Comparison of ENCODE assay signal across 11 mouse cellular contexts in the genomic region with DNA sequence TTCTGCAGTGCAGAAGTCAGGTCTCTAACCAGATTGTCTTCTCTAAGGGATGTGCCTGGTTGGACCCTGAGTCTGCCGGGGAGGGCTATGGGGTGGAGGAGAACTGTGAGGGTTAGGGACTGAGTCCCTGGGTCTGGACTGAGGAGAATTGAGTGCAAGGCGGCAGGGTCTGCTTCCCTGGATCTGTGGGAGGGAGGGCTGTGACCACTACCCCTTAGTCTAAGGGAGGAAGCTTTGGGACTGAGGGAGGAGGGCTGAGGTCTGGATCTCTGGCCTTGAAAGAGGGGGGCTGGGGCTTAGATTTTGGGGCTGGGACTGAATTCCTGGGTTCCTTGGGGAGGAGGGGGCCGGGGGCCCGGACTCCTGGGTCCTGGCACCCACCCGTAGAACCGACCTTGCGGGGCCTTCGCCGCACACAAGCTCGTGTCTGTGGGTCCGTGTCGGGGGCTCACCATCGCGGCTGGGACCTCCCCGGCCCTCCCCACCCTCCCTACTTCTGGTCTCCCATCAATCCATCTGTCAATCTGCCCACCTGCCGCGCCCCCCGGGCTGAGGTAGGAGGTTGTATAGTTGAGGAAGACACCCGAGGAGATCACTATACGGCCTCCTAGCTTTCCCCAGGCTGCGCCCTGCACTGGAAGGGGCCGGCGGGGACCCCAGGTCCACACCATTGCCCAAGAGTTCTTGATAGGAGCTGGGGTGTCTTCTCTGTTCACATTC. TPM values are rescaled to one million over a fixed set of nuclear protein-coding genes. Genes with fewer than 3 reads are reported as not detected.
DNase-seq lines count a peak whose midpoint lies in the region; ATAC-seq lines count a peak whose summit lies in the region.
"Had no signal": no experiment of that assay in that cellular context is flagged by ENCODE, and none has a peak within 500 bp of the region (broad histone marks: within the 10 kb centered on the region; RNA-seq: fewer than 3 reads in every experiment).

No protein-coding gene starts in this region.

- no peak for ATAC-seq in kidney, embryonic 16.5 days (ENCODE audit: low FRiP score, low TSS enrichment)
- ATAC-seq in hindbrain, embryonic 11.5 days (ENCODE audit: low FRiP score), result no peak
- no peak for ATAC-seq in midbrain, embryonic 14.5 days (ENCODE audit: low FRiP score, low TSS enrichment)
- ATAC-seq: Patski had no signal

- H3K4me1 ChIP-seq in kidney, embryonic 16.5 days (ENCODE audit: insufficient read depth, low read length), result peaks cover 55% of the 10 kb centered on the region
- H3K4me1 ChIP-seq in hindbrain, embryonic 11.5 days (replicated peaks; ENCODE audit: control insufficient read depth, insufficient read depth, low read length), result peaks cover 15% of the 10 kb centered on the region
- H3K4me1 ChIP-seq in midbrain, embryonic 14.5 days (ENCODE audit: control insufficient read depth, insufficient read depth, low read length), result peaks cover 51% of the 10 kb centered on the region

- no peak for DNase-seq in kidney, postnatal 14 days
- peak; percentile 13 for DNase-seq in cerebellum, postnatal 36 days
- DNase-seq in hindbrain, embryonic 11.5 days (ENCODE audit: low spot score), result no peak
- DNase-seq in midbrain, embryonic 14.5 days, result no peak
- DNase-seq in B cell, adult 2 months, result no peak
- DNase-seq in retina, postnatal 1 day, result no peak
- no peak for DNase-seq in layer of hippocampus, adult 18-20 months (ENCODE audit: low spot score in 2 of 2)

- H3K36me3 ChIP-seq in kidney, embryonic 16.5 days (ENCODE audit: insufficient read depth, low read length), result peaks cover 8% of the 10 kb centered on the region; the same call in 1 of the 2 replicates
- peaks cover 8% of the 10 kb centered on the region; the same call in 1 of the 2 replicates for H3K36me3 ChIP-seq in hindbrain, embryonic 11.5 days (ENCODE audit: control insufficient read depth, insufficient read depth, low read length)
- peaks cover 28% of the 10 kb centered on the region for H3K36me3 ChIP-seq in midbrain, embryonic 14.5 days (ENCODE audit: control insufficient read depth, insufficient read depth, low read length)

- 20% methylated on average over 23 of the region's 23 CpGs for WGBS in kidney, embryonic 16.5 days
- 54% methylated on average over 23 of the region's 23 CpGs for WGBS in hindbrain, embryonic 11.5 days
- 53% methylated on average over 23 of the region's 23 CpGs for WGBS in midbrain, embryonic 14.5 days

- peak overlapping the region; percentile 71 for H3K4me2 ChIP-seq in kidney, embryonic 16.5 days (replicated peaks; ENCODE audit: low read depth, low read length)
- H3K4me2 ChIP-seq in hindbrain, embryonic 11.5 days (replicated peaks; ENCODE audit: low read depth, low read length), result peak overlapping the region; percentile 80
- H3K4me2 ChIP-seq in midbrain, embryonic 14.5 days (ENCODE audit: low read length), result peak overlapping the region; percentile 93

- H3K27me3 ChIP-seq in kidney, embryonic 16.5 days (ENCODE audit: insufficient read depth, low read length), result no peaks in the 10 kb centered on the region
- H3K27me3 ChIP-seq in hindbrain, embryonic 11.5 days (ENCODE audit: control insufficient read depth, insufficient read depth, low read length), result no peaks in the 10 kb centered on the region
- no peaks in the 10 kb centered on the region for H3K27me3 ChIP-seq in midbrain, embryonic 14.5 days (ENCODE audit: control insufficient read depth, insufficient read depth, low read length)
- H3K27me3 ChIP-seq: Patski had no signal

- H3K9me3 ChIP-seq in kidney, embryonic 16.5 days (ENCODE audit: low read length), result no peaks in the 10 kb centered on the region
- H3K9me3 ChIP-seq in hindbrain, embryonic 11.5 days (ENCODE audit: control insufficient read depth, low read length), result no peaks in the 10 kb centered on the region
- no peaks in the 10 kb centered on the region for H3K9me3 ChIP-seq in midbrain, embryonic 14.5 days (ENCODE audit: control insufficient read depth, low read length)
- H3K9me3 ChIP-seq: megakaryocyte, embryonic 14.5 days had no signal

- H3K4me3 ChIP-seq in kidney, embryonic 16.5 days (ENCODE audit: low read length), result peak overlapping the region; percentile 69
- H3K4me3 ChIP-seq in hindbrain, embryonic 11.5 days (ENCODE audit: low read depth, low read length), result peak overlapping the region; percentile 56
- H3K4me3 ChIP-seq in midbrain, embryonic 14.5 days (replicated peaks; ENCODE audit: low read depth, low read length), result peak overlapping the region; percentile 71
- H3K4me3 ChIP-seq: erythroblast, embryonic 14.5 days; megakaryocyte, embryonic 14.5 days had no signal

- peak overlapping the region; percentile 75 for H3K9ac ChIP-seq in kidney, embryonic 16.5 days (replicated peaks; ENCODE audit: low read length)
- H3K9ac ChIP-seq in hindbrain, embryonic 11.5 days (ENCODE audit: low read depth, low read length), result peak overlapping the region; percentile 92
- peak overlapping the region; percentile 95 for H3K9ac ChIP-seq in midbrain, embryonic 14.5 days (replicated peaks; ENCODE audit: low read length)

- H3K27ac ChIP-seq in kidney, embryonic 16.5 days (ENCODE audit: low read length), result peak overlapping the region; percentile 97
- H3K27ac ChIP-seq in hindbrain, embryonic 11.5 days (ENCODE audit: low read depth, low read length), result peak overlapping the region; percentile 98; the same call in 1 of the 2 replicates
- peak overlapping the region; percentile 99 for H3K27ac ChIP-seq in midbrain, embryonic 14.5 days (replicated peaks; ENCODE audit: low read depth, low read length)

RNA-seq across cellular contexts. Expression of a gene that starts 3.0 kb away (rescaled TPM):
- polyA plus RNA-seq in kidney, embryonic 16.5 days (2015; fragmentation: Nextera tagmentation; extraction: Ambion mirVana), result 30.6 and 44.9 TPM in 2 replicates
- polyA plus RNA-seq in hindbrain, embryonic 11.5 days (2014; fragmentation: Nextera tagmentation; extraction: Ambion mirVana), result 21.8 and 35.4 TPM in 2 replicates
- 18.5 and 20.0 TPM in 2 replicates for polyA plus RNA-seq in midbrain, embryonic 14.5 days (2014; fragmentation: Nextera tagmentation; extraction: Ambion mirVana)
- 10 to 100 TPM; 64.4 to 80.9 TPM for total RNA-seq in layer of hippocampus, adult 18-20 months (2021)
- polyA plus RNA-seq: erythroblast, embryonic 14.5 days had no signal

RNA-seq across cellular contexts. Expression of a gene that starts 25.0 kb away (rescaled TPM):
- polyA plus RNA-seq in kidney, embryonic 16.5 days (2015; fragmentation: Nextera tagmentation; extraction: Ambion mirVana), result 0.74 and 0.78 TPM in 2 replicates
- polyA plus RNA-seq in hindbrain, embryonic 11.5 days (2014; fragmentation: Nextera tagmentation; extraction: Ambion mirVana), result 1.2 and 2.6 TPM in 2 replicates
- polyA plus RNA-seq in midbrain, embryonic 14.5 days (2014; fragmentation: Nextera tagmentation; extraction: Ambion mirVana), result 0.78 and 1.2 TPM in 2 replicates
- under 1 TPM; 0.20 to 0.67 TPM for total RNA-seq in layer of hippocampus, adult 18-20 months (2021)
- polyA plus RNA-seq: erythroblast, embryonic 14.5 days had no signal

RNA-seq across cellular contexts. Expression of a gene that starts 53.8 kb away (rescaled TPM):
- 0.39 and 0.57 TPM in 2 replicates for polyA plus RNA-seq in kidney, embryonic 16.5 days (2015; fragmentation: Nextera tagmentation; extraction: Ambion mirVana)
- polyA plus RNA-seq in hindbrain, embryonic 11.5 days (2014; fragmentation: Nextera tagmentation; extraction: Ambion mirVana), result 0.17 and 0.25 TPM in 2 replicates
- polyA plus RNA-seq in midbrain, embryonic 14.5 days (2014; fragmentation: Nextera tagmentation; extraction: Ambion mirVana), result not detected in 2 replicates
- not detected for total RNA-seq in layer of hippocampus, adult 18-20 months (2021)
- polyA plus RNA-seq: erythroblast, embryonic 14.5 days had no signal

RNA-seq across cellular contexts. Expression of a gene that starts 57.6 kb away (rescaled TPM):
- polyA plus RNA-seq in kidney, embryonic 16.5 days (2015; fragmentation: Nextera tagmentation; extraction: Ambion mirVana), result 0.14 and 0.15 TPM in 2 replicates
- not detected in 2 replicates for polyA plus RNA-seq in hindbrain, embryonic 11.5 days (2014; fragmentation: Nextera tagmentation; extraction: Ambion mirVana)
- not detected in 2 replicates for polyA plus RNA-seq in midbrain, embryonic 14.5 days (2014; fragmentation: Nextera tagmentation; extraction: Ambion mirVana)
- total RNA-seq in layer of hippocampus, adult 18-20 months (2021), result not detected
- polyA plus RNA-seq: erythroblast, embryonic 14.5 days had no signal

RNA-seq across cellular contexts. Expression of a gene that starts 57.7 kb away (rescaled TPM):
- polyA plus RNA-seq in kidney, embryonic 16.5 days (2015; fragmentation: Nextera tagmentation; extraction: Ambion mirVana), result not detected in 2 replicates
- not detected in 2 replicates for polyA plus RNA-seq in hindbrain, embryonic 11.5 days (2014; fragmentation: Nextera tagmentation; extraction: Ambion mirVana)
- not detected in 2 replicates for polyA plus RNA-seq in midbrain, embryonic 14.5 days (2014; fragmentation: Nextera tagmentation; extraction: Ambion mirVana)
- not detected for total RNA-seq in layer of hippocampus, adult 18-20 months (2021)
- polyA plus RNA-seq: erythroblast, embryonic 14.5 days; Patski had no signal

Comparison
In these comparisons a context has a peak if more than half of its experiments do, and no peak if none do; other contexts are left out.
1. DNase-seq: peak in cerebellum, postnatal 36 days (2 of 2); none in kidney, postnatal 14 days (single experiment), hindbrain, embryonic 11.5 days (single experiment), midbrain, embryonic 14.5 days (single experiment), B cell, adult 2 months (0 of 2), retina, postnatal 1 day (single experiment) and layer of hippocampus, adult 18-20 months (0 of 2).
2. Peak in every context shown above with its lines, with median percentiles within 50 percentile points of each other: H3K27ac ChIP-seq, H3K4me2 ChIP-seq, H3K4me3 ChIP-seq and H3K9ac ChIP-seq.